Mouse (Mus musculus): ENCODE data around the gene Dctn3. TPM values are rescaled to one million over a fixed set of nuclear protein-coding genes. Genes with fewer than 3 reads are reported as not detected.
A peak's percentile ranks its signal among the peaks of the same experiment; 100 is the strongest.
"Not testable (repeated sequence)": the region's sequence is repeated elsewhere in the genome, so short reads cannot be mapped to it uniquely, and the experiment has no call there.

Dctn3 gene
- polyA plus RNA-seq, 1 experiment from 2014 or later = 124 TPM

GRCm38 (mm10) chr4:41708192-41708745 is 14.7 kb downstream of the Dctn3 start:
- H3K4me2 ChIP-seq = peak overlapping the region; percentile 26; the same call in 1 of the 2 replicates
- 25% methylated on average over 8 of the region's 8 CpGs for WGBS
- ATAC-seq (ENCODE audit: insufficient read depth, low FRiP score, low read depth) = no peak; the same call in 1 of the 2 replicates

GRCm38 (mm10) chr4:41707011-41707535 is 15.9 kb downstream of the Dctn3 start:
- Histone ChIP-seq H3K36me3 (no peaks in the 10 kb centered on the region), H3K9me3 (no peaks in the 10 kb centered on the region), H3K4me3 (replicated peaks) (no peak overlapping the region), H3K27me3 (replicated peaks) (peaks cover 6% of the 10 kb centered on the region; the same call in 1 of the 2 replicates), H3K27ac (no peak overlapping the region), H3K4me2 (no peak overlapping the region), H3K9ac (no peak overlapping the region), H3K4me1 (peaks cover 17% of the 10 kb centered on the region)
- ATAC-seq (ENCODE audit: insufficient read depth, low FRiP score, low read depth) = peak; percentile 51
- WGBS = 4% methylated on average over 13 of the region's 13 CpGs

More at GRCm38 (mm10) chr4:41708192-41708745, 14.7 kb downstream of the Dctn3 start:
- no peak overlapping the region for H3K4me3 ChIP-seq (replicated peaks)
- no peaks in the 10 kb centered on the region for H3K36me3 ChIP-seq
- H3K9me3 ChIP-seq = no peaks in the 10 kb centered on the region
- no peak overlapping the region for H3K27ac ChIP-seq
- H3K9ac ChIP-seq = no peak overlapping the region
- peaks cover 27% of the 10 kb centered on the region for H3K4me1 ChIP-seq
- H3K27me3 ChIP-seq (replicated peaks) = peaks cover 6% of the 10 kb centered on the region; the same call in 1 of the 2 replicates

- Histone ChIP-seq H3K4me1 (peaks cover 9% of the 10 kb centered on the region; the same call in 1 of the 2 replicates), H3K36me3 (no peaks in the 10 kb centered on the region), H3K4me3 (replicated peaks) (no peak overlapping the region), H3K9ac (no peak overlapping the region), H3K9me3 (no peaks in the 10 kb centered on the region), H3K4me2 (no peak overlapping the region), H3K27me3 (replicated peaks) (peaks cover 6% of the 10 kb centered on the region; the same call in 1 of the 2 replicates), H3K27ac (no peak overlapping the region)
- 66% methylated on average over 19 of the region's 19 CpGs for WGBS
- ATAC-seq (ENCODE audit: insufficient read depth, low FRiP score, low read depth) = no peak
Measured at GRCm38 (mm10) chr4:41705922-41706754, 16.8 kb downstream of the Dctn3 start.

GRCm38 (mm10) chr4:41704651-41705050 is 18.3 kb downstream of the Dctn3 start:
- H3K27ac ChIP-seq = no peak overlapping the region
- no peaks in the 10 kb centered on the region for H3K36me3 ChIP-seq
- H3K9ac ChIP-seq = no peak overlapping the region
- H3K4me1 ChIP-seq = peaks cover 9% of the 10 kb centered on the region; the same call in 1 of the 2 replicates
- H3K4me2 ChIP-seq = no peak overlapping the region
- peaks cover 6% of the 10 kb centered on the region; the same call in 1 of the 2 replicates for H3K27me3 ChIP-seq (replicated peaks)
- WGBS = 9% methylated on average over 5 of the region's 5 CpGs
- H3K4me3 ChIP-seq (replicated peaks) = no peak overlapping the region
- H3K9me3 ChIP-seq = no peaks in the 10 kb centered on the region
- no peak for ATAC-seq (ENCODE audit: insufficient read depth, low FRiP score, low read depth)

- not testable (repeated sequence) for H3K9ac ChIP-seq; H3K27ac ChIP-seq; H3K4me1 ChIP-seq; H3K4me2 ChIP-seq; H3K9me3 ChIP-seq; H3K36me3 ChIP-seq; H3K27me3 ChIP-seq (replicated peaks); H3K4me3 ChIP-seq (replicated peaks); ATAC-seq (ENCODE audit: insufficient read depth, low FRiP score, low read depth)
- WGBS = 68% methylated on average over 2 of the region's 2 CpGs
Measured at GRCm38 (mm10) chr4:41702226-41702625, 20.7 kb downstream of the Dctn3 start.

GRCm38 (mm10) chr4:41700224-41700623 is 22.7 kb downstream of the Dctn3 start:
- not testable (repeated sequence) for H3K4me3 ChIP-seq (replicated peaks); H3K27ac ChIP-seq; H3K27me3 ChIP-seq (replicated peaks); H3K4me1 ChIP-seq; ATAC-seq (ENCODE audit: insufficient read depth, low FRiP score, low read depth); H3K36me3 ChIP-seq; H3K9ac ChIP-seq; H3K9me3 ChIP-seq; H3K4me2 ChIP-seq
- 83% methylated on average over 4 of the region's 8 CpGs for WGBS

- not testable (repeated sequence) for H3K27ac ChIP-seq; H3K36me3 ChIP-seq; H3K4me3 ChIP-seq (replicated peaks); H3K4me1 ChIP-seq; ATAC-seq (ENCODE audit: insufficient read depth, low FRiP score, low read depth); H3K27me3 ChIP-seq (replicated peaks); H3K9ac ChIP-seq; H3K4me2 ChIP-seq; H3K9me3 ChIP-seq
- WGBS = 68% methylated on average over 10 of the region's 10 CpGs
Measured at GRCm38 (mm10) chr4:41699783-41700182, 23.2 kb downstream of the Dctn3 start, which contains the start of gene Il11ra1. Gene Il11ra1 (plus strand): TSS chr4:41699989.

- not testable (repeated sequence) for H3K4me3 ChIP-seq (replicated peaks); H3K4me1 ChIP-seq; H3K9ac ChIP-seq; H3K27me3 ChIP-seq (replicated peaks); ATAC-seq (ENCODE audit: insufficient read depth, low FRiP score, low read depth); H3K36me3 ChIP-seq; H3K9me3 ChIP-seq; H3K27ac ChIP-seq
- 0 out of 2 replicates have a peak overlapping the region, but pooled peaks have one; percentile 25 for H3K4me2 ChIP-seq
- WGBS = 7% methylated on average over 24 of the region's 32 CpGs
Measured at GRCm38 (mm10) chr4:41698421-41699016, 24.5 kb downstream of the Dctn3 start.

GRCm38 (mm10) chr4:41696930-41697841 is 25.8 kb downstream of the Dctn3 start, which contains the start of gene Cntfr:
Gene Cntfr (minus strand): TSS chr4:41697089.
- 0 out of 2 replicates have a peak within 1 kb of the TSS, but pooled peaks have one; percentile 19 for H3K4me2 ChIP-seq
- not testable (repeated sequence) for H3K27me3 ChIP-seq (replicated peaks); H3K9me3 ChIP-seq; ATAC-seq (ENCODE audit: insufficient read depth, low FRiP score, low read depth); H3K4me1 ChIP-seq; H3K9ac ChIP-seq; H3K4me3 ChIP-seq (replicated peaks); H3K36me3 ChIP-seq; H3K27ac ChIP-seq
- 13% methylated on average over 31 of the region's 40 CpGs for WGBS

- H3K27ac ChIP-seq; H3K9ac ChIP-seq; H3K27me3 ChIP-seq (replicated peaks); H3K9me3 ChIP-seq; H3K4me1 ChIP-seq; ATAC-seq (ENCODE audit: insufficient read depth, low FRiP score, low read depth); H3K36me3 ChIP-seq; H3K4me3 ChIP-seq (replicated peaks); H3K4me2 ChIP-seq: not testable (repeated sequence)
- WGBS = 18% methylated on average over 12 of the region's 15 CpGs
Measured at GRCm38 (mm10) chr4:41696452-41696851, 26.5 kb downstream of the Dctn3 start.

GRCm38 (mm10) chr4:41695800-41696199 is 27.2 kb downstream of the Dctn3 start:
- not testable (repeated sequence) for H3K9me3 ChIP-seq; H3K9ac ChIP-seq; H3K4me3 ChIP-seq (replicated peaks); H3K27ac ChIP-seq; H3K4me2 ChIP-seq; H3K36me3 ChIP-seq; H3K4me1 ChIP-seq; H3K27me3 ChIP-seq (replicated peaks); ATAC-seq (ENCODE audit: insufficient read depth, low FRiP score, low read depth)
- 8% methylated on average over 17 of the region's 38 CpGs for WGBS

Measured in stomach, embryonic 15.5 days (tissue).